Mouse (Mus musculus): Measurements from ENCODE around the gene Rad54l2. TPM values are rescaled to one million over a fixed set of nuclear protein-coding genes. Genes with fewer than 3 reads are reported as not detected.

Rad54l2 gene
- polyA plus RNA-seq, 1 experiment from 2014 or later: 6.4 TPM

DNA sequence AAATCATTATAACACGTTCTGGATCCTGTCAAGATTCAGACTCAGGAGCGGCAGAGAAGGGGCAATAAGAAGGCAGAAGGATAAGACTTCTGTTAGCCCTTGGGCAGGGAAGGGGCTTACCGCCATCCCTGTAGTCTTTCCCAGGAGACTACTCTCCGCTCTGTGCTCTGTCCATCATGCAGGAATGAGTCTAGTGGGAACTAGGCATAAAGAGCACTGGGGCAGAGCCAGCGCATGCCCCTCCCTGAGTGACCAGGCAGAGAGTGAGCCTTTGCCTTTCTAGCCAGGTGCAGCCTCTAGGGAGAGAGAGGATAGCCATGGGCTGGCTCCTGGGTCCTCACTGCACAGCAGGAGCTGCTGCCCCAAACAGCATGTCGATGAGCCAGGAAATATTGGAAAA is 124.1 kb downstream of the Rad54l2 start:
- Histone ChIP-seq H3K27ac (replicated peaks) (peak overlapping the region; percentile 78), H3K36me3 (peaks cover 51% of the 10 kb centered on the region), H3K9me3 (replicated peaks) (no peaks in the 10 kb centered on the region), H3K9ac (replicated peaks) (peak overlapping the region; percentile 26; the same call in 1 of the 2 replicates), H3K27me3 (replicated peaks) (no peaks in the 10 kb centered on the region), H3K4me1 (peaks cover 24% of the 10 kb centered on the region), H3K4me3 (replicated peaks) (no peak overlapping the region), H3K4me2 (0 out of 2 replicates have a peak overlapping the region, but pooled peaks have one; percentile 7)
- peak; percentile 33; the same call in 1 of the 2 replicates for ATAC-seq (ENCODE audit: low FRiP score)
- WGBS: 46% methylated on average over 6 of the region's 6 CpGs

DNA sequence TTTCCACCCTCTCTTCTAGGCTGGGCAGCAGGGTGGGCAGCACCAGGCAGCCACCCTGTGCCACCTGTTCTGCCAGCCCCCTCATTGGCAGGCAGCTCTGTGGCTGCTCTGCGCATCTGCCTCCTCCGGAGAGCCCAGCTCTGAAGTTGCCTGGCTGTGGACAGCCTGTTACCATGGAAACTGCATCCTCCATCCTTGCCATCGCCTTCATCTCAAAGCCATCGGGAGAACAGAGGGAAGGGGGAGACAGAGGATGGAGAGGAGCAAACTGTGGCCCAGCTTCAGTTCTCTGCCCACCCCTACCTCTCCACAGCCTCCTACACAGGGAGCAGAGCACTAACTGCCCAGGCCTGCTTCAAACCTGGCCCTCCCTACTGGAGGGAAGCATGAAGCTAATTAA is 124.6 kb downstream of the Rad54l2 start:
- Histone ChIP-seq H3K36me3 (peaks cover 54% of the 10 kb centered on the region), H3K27ac (replicated peaks) (peak overlapping the region; percentile 78), H3K4me1 (peaks cover 24% of the 10 kb centered on the region), H3K27me3 (replicated peaks) (no peaks in the 10 kb centered on the region), H3K4me2 (0 out of 2 replicates have a peak overlapping the region, but pooled peaks have one; percentile 7), H3K9me3 (replicated peaks) (no peaks in the 10 kb centered on the region), H3K9ac (replicated peaks) (peak overlapping the region; percentile 26; the same call in 1 of the 2 replicates), H3K4me3 (replicated peaks) (no peak overlapping the region)
- ATAC-seq (ENCODE audit: low FRiP score): peak; percentile 90
- 12% methylated on average over 4 of the region's 4 CpGs for WGBS

- Histone ChIP-seq H3K27ac (replicated peaks) (no peak overlapping the region), H3K4me2 (no peak overlapping the region), H3K36me3 (peaks cover 58% of the 10 kb centered on the region), H3K9ac (replicated peaks) (no peak overlapping the region), H3K27me3 (replicated peaks) (no peaks in the 10 kb centered on the region), H3K9me3 (replicated peaks) (no peaks in the 10 kb centered on the region), H3K4me3 (replicated peaks) (no peak overlapping the region), H3K4me1 (peaks cover 24% of the 10 kb centered on the region)
- no peak for ATAC-seq (ENCODE audit: low FRiP score)
- 65% methylated on average over 6 of the region's 6 CpGs for WGBS
These were observed 125.8 kb downstream of the Rad54l2 start for GRCm38 (mm10) chr9:106663200-106663599.

- Histone ChIP-seq H3K4me3 (replicated peaks) (no peak overlapping the region), H3K4me1 (peaks cover 34% of the 10 kb centered on the region), H3K36me3 (peaks cover 48% of the 10 kb centered on the region), H3K27me3 (replicated peaks) (peaks cover 5% of the 10 kb centered on the region; the same call in 1 of the 2 replicates), H3K9me3 (replicated peaks) (no peaks in the 10 kb centered on the region), H3K4me2 (no peak overlapping the region), H3K9ac (replicated peaks) (no peak overlapping the region), H3K27ac (replicated peaks) (no peak overlapping the region)
- no peak for ATAC-seq (ENCODE audit: low FRiP score)
- WGBS: 92% methylated on average over 1 of the region's 1 CpGs
These were observed 129.1 kb downstream of the Rad54l2 start for GRCm38 (mm10) chr9:106659935-106660334.

DNA sequence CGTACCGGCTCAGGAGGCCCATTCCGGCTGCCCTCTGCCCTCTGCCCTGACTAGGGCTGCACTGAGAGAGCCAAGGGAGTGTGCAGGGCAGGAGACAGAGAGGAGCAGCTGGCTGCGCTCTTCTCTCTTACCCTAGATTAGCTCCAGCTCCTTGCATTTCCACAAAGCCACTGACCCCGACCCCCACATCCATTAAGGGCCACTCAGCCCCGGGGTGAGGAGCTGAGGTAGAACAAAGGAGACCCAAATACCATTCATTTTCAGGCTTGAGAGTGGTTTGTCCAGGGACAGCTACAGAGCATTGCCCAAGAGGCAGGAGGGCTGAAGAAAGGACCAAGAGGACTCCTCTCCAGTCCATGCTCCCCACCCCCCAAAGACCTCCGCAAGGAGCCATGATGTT is 129.6 kb downstream of the Rad54l2 start:
- no peak overlapping the region for H3K9ac ChIP-seq (replicated peaks)
- peaks cover 29% of the 10 kb centered on the region for H3K4me1 ChIP-seq
- 34% methylated on average over 7 of the region's 7 CpGs for WGBS

DNA sequence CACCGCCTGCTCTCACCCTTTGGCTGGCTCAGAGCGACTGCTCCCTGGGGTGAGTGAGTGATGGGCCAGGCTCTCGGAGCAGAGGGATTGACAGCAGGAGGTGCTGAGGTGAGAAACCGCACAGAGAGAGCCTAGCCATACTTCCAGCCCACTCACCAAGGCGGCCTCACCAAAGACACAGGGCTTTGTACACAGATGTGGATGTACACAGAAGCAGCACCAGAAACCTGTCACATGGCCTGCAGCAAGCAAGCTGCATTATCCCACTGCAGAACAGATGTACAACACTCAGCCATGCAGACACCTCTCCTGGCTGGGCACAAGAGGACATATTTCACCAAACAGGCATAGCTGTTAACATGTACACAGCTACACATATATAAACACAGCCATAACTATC is 131.4 kb downstream of the Rad54l2 start:
- Histone ChIP-seq H3K9ac (replicated peaks) (no peak overlapping the region), H3K4me1 (peaks cover 18% of the 10 kb centered on the region), H3K4me2 (no peak overlapping the region), H3K36me3 (peaks cover 44% of the 10 kb centered on the region), H3K4me3 (replicated peaks) (no peak overlapping the region), H3K27ac (replicated peaks) (no peak overlapping the region), H3K9me3 (replicated peaks) (no peaks in the 10 kb centered on the region), H3K27me3 (replicated peaks) (peaks cover 14% of the 10 kb centered on the region; the same call in 1 of the 2 replicates)
- 37% methylated on average over 5 of the region's 5 CpGs for WGBS
- ATAC-seq (ENCODE audit: low FRiP score): no peak

More for the DNA sequence above, 129.6 kb downstream of the Rad54l2 start:
- H3K9me3 ChIP-seq (replicated peaks): no peaks in the 10 kb centered on the region
- peaks cover 48% of the 10 kb centered on the region for H3K36me3 ChIP-seq
- no peak overlapping the region for H3K4me2 ChIP-seq
- H3K27me3 ChIP-seq (replicated peaks): peaks cover 9% of the 10 kb centered on the region; the same call in 1 of the 2 replicates
- H3K4me3 ChIP-seq (replicated peaks): no peak overlapping the region
- H3K27ac ChIP-seq (replicated peaks): no peak overlapping the region
- no peak for ATAC-seq (ENCODE audit: low FRiP score)

GRCm38 (mm10) chr9:106656820-106657219 is 132.2 kb downstream of the Rad54l2 start:
- Histone ChIP-seq H3K36me3 (peaks cover 37% of the 10 kb centered on the region), H3K9me3 (replicated peaks) (no peaks in the 10 kb centered on the region), H3K4me3 (replicated peaks) (no peak overlapping the region), H3K27me3 (replicated peaks) (peaks cover 14% of the 10 kb centered on the region; the same call in 1 of the 2 replicates), H3K27ac (replicated peaks) (no peak overlapping the region), H3K4me2 (peak overlapping the region; percentile 92; the same call in 1 of the 2 replicates), H3K9ac (replicated peaks) (peak overlapping the region; percentile 53; the same call in 1 of the 2 replicates), H3K4me1 (peaks cover 18% of the 10 kb centered on the region)
- ATAC-seq (ENCODE audit: low FRiP score): no peak
- WGBS: 40% methylated on average over 5 of the region's 5 CpGs

DNA sequence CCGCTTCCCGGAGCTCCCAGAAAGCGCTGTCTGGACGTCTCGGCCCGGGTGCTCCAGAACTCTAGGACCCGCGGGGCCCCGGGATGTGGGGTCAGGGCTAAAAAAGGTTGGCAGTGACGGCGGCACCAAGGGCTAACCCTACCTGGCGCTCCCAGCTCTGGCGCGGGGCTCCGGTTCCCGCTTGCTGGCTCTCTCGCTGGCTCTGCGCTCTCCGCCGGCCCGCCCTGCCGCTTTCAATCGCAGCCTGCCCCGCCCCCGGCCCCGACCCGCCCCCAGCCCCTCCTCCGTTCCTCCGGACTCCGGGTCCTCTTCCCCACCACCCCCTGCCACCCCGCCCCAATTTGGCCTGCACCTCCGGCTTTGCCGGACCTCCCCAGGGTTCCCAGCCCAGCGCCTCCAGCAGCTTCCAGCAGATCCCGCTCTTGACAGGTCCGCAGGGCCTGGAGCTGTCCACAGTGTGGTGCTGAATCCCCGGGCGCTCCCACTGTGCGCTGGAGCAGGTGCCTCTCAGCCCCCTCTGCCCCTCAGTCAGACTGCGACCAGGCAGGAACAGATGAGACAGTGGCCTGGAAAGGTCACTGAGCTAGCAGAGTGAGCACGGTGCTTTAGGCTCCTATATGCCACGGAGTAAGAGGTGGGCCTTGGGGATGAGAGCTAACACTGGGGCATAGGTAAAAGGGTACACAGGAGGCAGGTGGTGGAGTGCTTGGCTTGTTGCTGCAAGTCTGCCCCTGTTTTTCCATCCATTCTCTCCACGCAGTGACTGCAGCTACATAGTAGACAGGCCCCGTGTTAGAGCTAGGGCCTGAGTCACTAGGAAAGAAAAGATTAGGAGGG is 132.9 kb downstream of the Rad54l2 start, which contains the start of gene Grm2:
Gene Grm2, minus strand, starts transcription at position 199 of the 837 bp plus-strand sequence.
- H3K36me3 ChIP-seq: peaks cover 30% of the 10 kb centered on the region
- peak within 1 kb of the TSS; percentile 55 for H3K4me3 ChIP-seq (replicated peaks)
- H3K9me3 ChIP-seq (replicated peaks): no peaks in the 10 kb centered on the region
- H3K4me1 ChIP-seq: peaks cover 18% of the 10 kb centered on the region
- WGBS: under 1% methylated on average over 32 of the region's 44 CpGs
- H3K9ac ChIP-seq (replicated peaks): peak within 1 kb of the TSS; percentile 53
- H3K27me3 ChIP-seq (replicated peaks): peaks cover 14% of the 10 kb centered on the region; the same call in 1 of the 2 replicates
- peak within 1 kb of the TSS; percentile 92 for H3K4me2 ChIP-seq
- ATAC-seq (ENCODE audit: low FRiP score): peak; percentile 79
- H3K27ac ChIP-seq (replicated peaks): no peak within 1 kb of the TSS

- Histone ChIP-seq H3K9ac (replicated peaks) (no peak overlapping the region), H3K4me2 (no peak overlapping the region), H3K27ac (replicated peaks) (no peak overlapping the region), H3K4me3 (replicated peaks) (no peak overlapping the region), H3K27me3 (replicated peaks) (peaks cover 14% of the 10 kb centered on the region; the same call in 1 of the 2 replicates), H3K9me3 (replicated peaks) (no peaks in the 10 kb centered on the region), H3K36me3 (no peaks in the 10 kb centered on the region), H3K4me1 (peaks cover 18% of the 10 kb centered on the region)
- no peak for ATAC-seq (ENCODE audit: low FRiP score)
- WGBS: 86% methylated on average over 1 of the region's 1 CpGs
These were observed 136.3 kb downstream of the Rad54l2 start for GRCm38 (mm10) chr9:106652720-106653119.

DNA sequence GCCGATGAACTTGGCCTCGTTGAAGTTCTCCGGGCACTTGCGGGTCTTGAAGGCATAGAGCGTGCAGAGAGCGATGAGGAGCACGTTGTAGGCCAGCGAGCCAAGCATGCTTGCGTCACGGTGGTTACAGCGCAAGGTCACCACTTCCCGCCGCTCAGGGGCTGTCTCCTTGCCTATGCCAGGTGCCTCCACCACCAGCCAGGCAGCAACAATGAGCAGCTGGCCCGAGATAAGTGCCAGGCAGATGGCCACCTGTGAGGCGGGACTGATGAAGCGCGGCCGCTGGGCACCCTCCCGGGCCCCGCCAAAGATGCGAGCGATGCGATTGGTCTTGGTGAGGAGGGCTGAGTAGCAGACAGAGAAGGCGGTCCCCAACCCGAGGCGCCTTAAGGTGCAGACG is 141.8 kb downstream of the Rad54l2 start:
- Histone ChIP-seq H3K9ac (replicated peaks) (no peak overlapping the region), H3K4me1 (no peaks in the 10 kb centered on the region), H3K4me3 (replicated peaks) (no peak overlapping the region), H3K36me3 (no peaks in the 10 kb centered on the region), H3K27ac (replicated peaks) (no peak overlapping the region), H3K4me2 (no peak overlapping the region), H3K27me3 (replicated peaks) (no peaks in the 10 kb centered on the region), H3K9me3 (replicated peaks) (no peaks in the 10 kb centered on the region)
- ATAC-seq (ENCODE audit: low FRiP score): no peak
- 70% methylated on average over 27 of the region's 27 CpGs for WGBS

DNA sequence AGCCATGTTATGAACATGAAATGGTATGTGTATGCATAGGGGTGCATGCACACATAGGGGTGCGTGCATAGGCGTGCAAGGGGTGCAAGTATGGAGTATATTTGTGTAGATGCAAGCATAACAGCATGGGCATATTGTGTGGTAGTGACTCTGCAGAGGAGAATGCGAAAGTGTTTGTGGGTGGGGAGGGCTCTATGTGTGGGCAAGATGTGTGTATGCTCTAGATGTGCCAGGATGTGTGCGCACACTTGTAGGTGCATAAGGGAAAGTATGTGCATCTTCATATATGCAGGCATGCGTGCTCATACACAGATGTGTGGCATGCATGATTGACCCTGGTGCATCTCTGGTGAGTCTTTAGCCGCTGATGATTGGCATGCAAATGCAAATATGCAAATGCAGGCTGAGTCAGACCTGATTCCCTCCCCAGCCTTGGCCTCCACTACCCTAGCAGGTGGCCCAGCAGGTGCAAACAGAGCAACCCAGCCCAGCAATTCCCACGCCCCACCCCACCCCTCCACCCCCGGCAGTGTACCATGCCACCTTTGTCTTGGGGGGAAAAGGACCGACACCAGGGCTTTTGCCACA is 143.2 kb downstream of the Rad54l2 start:
- Histone ChIP-seq H3K9me3 (replicated peaks) (no peaks in the 10 kb centered on the region), H3K36me3 (no peaks in the 10 kb centered on the region), H3K4me2 (no peak overlapping the region), H3K27ac (replicated peaks) (no peak overlapping the region), H3K4me1 (no peaks in the 10 kb centered on the region), H3K4me3 (replicated peaks) (no peak overlapping the region), H3K27me3 (replicated peaks) (no peaks in the 10 kb centered on the region), H3K9ac (replicated peaks) (no peak overlapping the region)
- WGBS: 82% methylated on average over 9 of the region's 9 CpGs
- ATAC-seq (ENCODE audit: low FRiP score): no peak
